Mouse (Mus musculus) kidney, embryonic 15.5 days (tissue): ENCODE data around the gene Syt16. TPM values are rescaled to one million over a fixed set of nuclear protein-coding genes. Genes with fewer than 3 reads are reported as not detected.

Experiments used
- ATAC-seq: fragments of 200-750 bp; cut with Nextera tagmentation; replicated peaks from 2 replicates; pipeline ENCODE4 v1.8.0; 2017; ENCODE audit warnings: moderate TSS enrichment; ENCODE audit not compliant: low FRiP score
- H3K27ac ChIP-seq: fragments of 300-500 bp; sonication (generic); 2 replicates; pipeline ENCODE4 v1.5.1; 2015; ENCODE audit warnings: mild to moderate bottlenecking, inconsistent platforms
- H3K27me3 ChIP-seq: fragments of 300-500 bp; sonication (generic); 2 replicates; pipeline ENCODE4 v1.6.1; 2015; ENCODE audit warnings: inconsistent platforms
- H3K36me3 ChIP-seq: fragments of 300-500 bp; sonication (generic); 2 replicates; pipeline ENCODE4 v1.6.1; 2015; ENCODE audit warnings: inconsistent platforms
- H3K4me1 ChIP-seq: fragments of 300-500 bp; sonication (generic); 2 replicates; pipeline ENCODE4 v1.6.1; 2015; ENCODE audit warnings: inconsistent platforms
- H3K4me2 ChIP-seq: fragments of 300-500 bp; sonication (generic); 2 replicates; pipeline ENCODE4 v1.6.1; 2015; ENCODE audit warnings: moderate library complexity, mild to moderate bottlenecking, inconsistent platforms
- H3K4me3 ChIP-seq: fragments of 300-500 bp; sonication (generic); replicated peaks from 2 replicates; pipeline ENCODE4 v1.5.1; 2015; ENCODE audit warnings: mild to moderate bottlenecking, inconsistent platforms
- H3K9ac ChIP-seq: fragments of 300-500 bp; sonication (generic); 2 replicates; pipeline ENCODE4 v1.6.1; 2015; ENCODE audit warnings: mild to moderate bottlenecking, inconsistent platforms
- H3K9me3 ChIP-seq: fragments of 300-500 bp; sonication (generic); replicated peaks from 2 replicates; pipeline ENCODE4 v1.6.1; 2016; ENCODE audit warnings: inconsistent platforms
- WGBS: fragments of 180-500 bp; shearing (Covaris S2); methylation state at CpG from one replicate; pipeline ENCODE4 v1.1.7; 2015; ENCODE audit warnings: mixed read lengths; 5-methylcytosine and 5-hydroxymethylcytosine counted together
- polyA plus RNA-seq: library from polyadenylated mRNA; unstranded; fragments of >200 nt; fragmentation: Nextera tagmentation; extraction: Ambion mirVana; gene quantifications from 2 replicates; pipeline ENCODE4 v1.2.1, GENCODE M21; 2015

The Syt16 gene
- polyA plus RNA-seq, 1 experiment from 2014 or later: 0.84 TPM

GRCm38 (mm10) chr12:73974584-73974983 is 22.9 kb upstream of the Syt16 start:
- no peak overlapping the region for H3K4me3 ChIP-seq
- H3K4me2 ChIP-seq: no peak overlapping the region
- H3K9me3 ChIP-seq: peaks cover 3% of the 10 kb centered on the region; the same call in 1 of the 2 replicates
- no peak overlapping the region for H3K9ac ChIP-seq
- H3K4me1 ChIP-seq: no peaks in the 10 kb centered on the region
- 90% methylated on average over 6 of the region's 6 CpGs for WGBS
- peaks cover 90% of the 10 kb centered on the region for H3K36me3 ChIP-seq
- no peak overlapping the region for H3K27ac ChIP-seq
- H3K27me3 ChIP-seq: no peaks in the 10 kb centered on the region
- ATAC-seq: no peak

- no peak overlapping the region for H3K27ac ChIP-seq
- no peak overlapping the region for H3K4me2 ChIP-seq
- H3K9ac ChIP-seq: no peak overlapping the region
- peaks cover 87% of the 10 kb centered on the region for H3K36me3 ChIP-seq
- no peaks in the 10 kb centered on the region for H3K9me3 ChIP-seq
- H3K27me3 ChIP-seq: no peaks in the 10 kb centered on the region
- no peak for ATAC-seq
- no peaks in the 10 kb centered on the region for H3K4me1 ChIP-seq
- H3K4me3 ChIP-seq: no peak overlapping the region
- 92% methylated on average over 3 of the region's 3 CpGs for WGBS
Measured at GRCm38 (mm10) chr12:73978144-73978543, 19.3 kb upstream of the Syt16 start.

- 86% methylated on average over 5 of the region's 5 CpGs for WGBS
Measured at GRCm38 (mm10) chr12:73979667-73980066, 17.8 kb upstream of the Syt16 start.

DNA sequence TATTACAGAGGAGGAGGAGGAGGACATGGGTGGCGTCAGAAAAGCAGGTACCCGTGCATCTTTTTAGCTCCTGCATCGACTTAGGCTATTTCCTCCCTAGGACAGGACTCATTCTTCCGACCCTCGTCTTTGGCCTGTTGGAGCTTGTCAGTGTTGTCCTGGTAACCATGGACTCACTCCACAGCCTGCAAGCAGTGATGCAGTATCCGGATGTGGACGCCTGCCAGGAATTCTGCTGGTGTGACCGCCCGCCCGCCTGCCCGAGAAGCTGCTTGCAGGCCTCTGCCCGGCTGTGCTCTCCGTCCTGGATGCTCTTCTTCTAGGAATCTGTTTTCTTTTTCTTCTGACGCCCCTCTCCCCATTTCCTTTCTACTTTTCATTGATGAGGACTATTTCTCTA is 14.9 kb upstream of the Syt16 start:
- H3K4me2 ChIP-seq: no peak overlapping the region
- H3K4me3 ChIP-seq: no peak overlapping the region
- H3K9ac ChIP-seq: no peak overlapping the region
- no peaks in the 10 kb centered on the region for H3K9me3 ChIP-seq
- no peaks in the 10 kb centered on the region for H3K4me1 ChIP-seq
- peaks cover 82% of the 10 kb centered on the region for H3K36me3 ChIP-seq
- H3K27ac ChIP-seq: no peak overlapping the region
- ATAC-seq: 0 out of 2 replicates have a peak, but pooled peaks have one; percentile 25
- 71% methylated on average over 14 of the region's 14 CpGs for WGBS
- no peaks in the 10 kb centered on the region for H3K27me3 ChIP-seq

More at GRCm38 (mm10) chr12:73979667-73980066, 17.8 kb upstream of the Syt16 start:
- ATAC-seq: no peak
- H3K9me3 ChIP-seq: no peaks in the 10 kb centered on the region
- peaks cover 90% of the 10 kb centered on the region for H3K36me3 ChIP-seq
- no peak overlapping the region for H3K27ac ChIP-seq
- no peak overlapping the region for H3K9ac ChIP-seq
- no peak overlapping the region for H3K4me2 ChIP-seq
- no peaks in the 10 kb centered on the region for H3K27me3 ChIP-seq
- H3K4me1 ChIP-seq: no peaks in the 10 kb centered on the region
- H3K4me3 ChIP-seq: no peak overlapping the region

DNA sequence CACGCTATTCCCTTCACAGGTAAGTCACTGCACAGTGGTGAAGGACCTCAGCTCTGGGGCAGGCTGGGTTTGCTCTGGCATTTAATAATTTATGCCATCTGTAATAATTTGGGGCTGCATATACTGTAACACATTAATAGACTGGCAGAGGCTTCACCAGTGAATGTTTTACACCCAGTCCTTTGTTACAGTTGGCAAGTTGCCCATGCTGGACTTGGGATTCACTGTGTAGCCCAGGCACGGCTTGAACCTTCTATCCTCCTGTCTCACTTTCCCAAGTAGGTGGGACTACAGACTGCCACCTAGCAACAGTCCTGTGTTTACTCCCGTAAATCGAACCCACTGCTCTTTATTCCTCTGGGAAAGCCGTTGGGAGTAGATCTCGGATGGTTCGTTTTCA is 11.2 kb upstream of the Syt16 start:
- Histone ChIP-seq H3K27me3 (no peaks in the 10 kb centered on the region), H3K4me1 (no peaks in the 10 kb centered on the region), H3K27ac (no peak overlapping the region), H3K9me3 (no peaks in the 10 kb centered on the region), H3K36me3 (peaks cover 50% of the 10 kb centered on the region), H3K9ac (no peak overlapping the region), H3K4me2 (no peak overlapping the region), H3K4me3 (no peak overlapping the region)
- no peak for ATAC-seq
- 80% methylated on average over 7 of the region's 7 CpGs for WGBS

DNA sequence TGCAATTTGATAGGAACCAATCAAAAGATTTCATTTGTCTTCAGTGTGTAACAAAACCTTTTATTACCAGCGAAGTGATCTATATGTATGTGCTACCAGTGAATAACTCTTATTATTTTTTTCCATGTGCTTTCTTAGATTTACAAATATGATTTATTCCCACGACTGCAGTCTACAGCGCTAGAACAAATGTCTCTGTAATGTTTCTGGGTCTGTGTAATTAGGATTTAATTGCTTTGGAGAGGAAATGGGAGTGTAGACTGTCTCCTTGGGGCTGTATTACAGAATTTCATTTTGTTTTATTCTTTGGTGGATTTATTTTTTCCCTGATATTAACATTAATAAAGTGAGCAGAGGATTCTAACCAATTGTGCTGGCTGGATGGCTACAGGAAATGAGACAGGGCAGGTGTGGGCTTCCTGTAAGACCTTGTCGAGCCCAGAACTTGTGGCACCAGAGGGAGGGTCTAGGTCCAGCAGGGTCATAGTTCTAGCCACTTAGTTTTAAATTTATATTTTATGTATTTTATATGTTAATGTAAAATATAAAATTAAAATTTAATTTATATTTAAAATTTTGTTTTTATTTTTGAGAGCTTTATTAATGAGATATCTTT is 9.0 kb upstream of the Syt16 start:
- no peak overlapping the region for H3K27ac ChIP-seq
- no peak for ATAC-seq

DNA sequence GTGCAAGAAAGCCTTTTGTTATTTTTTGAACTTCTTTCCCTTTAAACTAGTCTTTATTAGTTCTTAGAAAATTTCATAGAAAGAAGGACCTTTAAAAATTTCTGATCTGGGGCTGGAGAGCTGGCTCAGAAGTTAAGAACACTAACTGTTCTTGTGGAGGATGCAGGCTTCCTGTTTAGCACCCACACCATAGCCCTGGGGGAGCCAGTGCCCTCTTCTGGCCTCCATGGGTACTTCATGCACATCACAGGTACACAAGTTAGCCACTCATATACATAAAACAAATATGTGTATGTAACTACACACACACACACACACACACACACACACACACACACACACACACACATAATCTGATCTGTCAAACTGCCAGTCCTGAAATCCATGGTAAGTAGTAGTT is 7.9 kb upstream of the Syt16 start:
- H3K4me1 ChIP-seq: no peaks in the 10 kb centered on the region
- H3K4me2 ChIP-seq: no peak overlapping the region
- H3K9ac ChIP-seq: no peak overlapping the region
- no peak overlapping the region for H3K4me3 ChIP-seq
- no peak overlapping the region for H3K27ac ChIP-seq
- H3K36me3 ChIP-seq: peaks cover 21% of the 10 kb centered on the region
- no peak for ATAC-seq
- no peaks in the 10 kb centered on the region for H3K9me3 ChIP-seq
- H3K27me3 ChIP-seq: no peaks in the 10 kb centered on the region

More for the DNA sequence above, 9.0 kb upstream of the Syt16 start:
- H3K36me3 ChIP-seq: peaks cover 30% of the 10 kb centered on the region
- 81% methylated on average over 4 of the region's 4 CpGs for WGBS
- no peak overlapping the region for H3K4me3 ChIP-seq
- H3K9me3 ChIP-seq: no peaks in the 10 kb centered on the region
- H3K4me1 ChIP-seq: no peaks in the 10 kb centered on the region
- H3K4me2 ChIP-seq: no peak overlapping the region
- no peak overlapping the region for H3K9ac ChIP-seq
- no peaks in the 10 kb centered on the region for H3K27me3 ChIP-seq

- WGBS: 43% methylated on average over 12 of the region's 12 CpGs
- Histone ChIP-seq H3K4me3 (peak overlapping the region; percentile 52; the same call in 1 of the 2 replicates), H3K4me1 (peaks cover 11% of the 10 kb centered on the region), H3K36me3 (no peaks in the 10 kb centered on the region), H3K9ac (no peak overlapping the region; the same call in 1 of the 2 replicates), H3K4me2 (peak overlapping the region; percentile 85), H3K27me3 (peaks cover 36% of the 10 kb centered on the region), H3K27ac (no peak overlapping the region), H3K9me3 (no peaks in the 10 kb centered on the region)
- ATAC-seq: no peak
Measured at GRCm38 (mm10) chr12:73996906-73997296, 560 bp upstream of the Syt16 start.

GRCm38 (mm10) chr12:73998128-73998456 is 631 bp downstream of the Syt16 start:
- WGBS: 41% methylated on average over 5 of the region's 5 CpGs
- peak overlapping the region; percentile 50; the same call in 1 of the 2 replicates for H3K9ac ChIP-seq
- no peaks in the 10 kb centered on the region for H3K9me3 ChIP-seq
- ATAC-seq: 0 out of 2 replicates have a peak, but pooled peaks have one; percentile 9
- peak overlapping the region; percentile 52 for H3K4me3 ChIP-seq
- H3K36me3 ChIP-seq: no peaks in the 10 kb centered on the region
- peak overlapping the region; percentile 85 for H3K4me2 ChIP-seq
- H3K27ac ChIP-seq: no peak overlapping the region
- H3K4me1 ChIP-seq: peaks cover 11% of the 10 kb centered on the region
- H3K27me3 ChIP-seq: peaks cover 36% of the 10 kb centered on the region

GRCm38 (mm10) chr12:74002449-74002848 is 5.0 kb downstream of the Syt16 start:
- H3K36me3 ChIP-seq: no peaks in the 10 kb centered on the region
- H3K27ac ChIP-seq: no peak overlapping the region
- 85% methylated on average over 9 of the region's 9 CpGs for WGBS
- H3K9me3 ChIP-seq: no peaks in the 10 kb centered on the region
- H3K4me1 ChIP-seq: peaks cover 6% of the 10 kb centered on the region
- peaks cover 15% of the 10 kb centered on the region for H3K27me3 ChIP-seq
- no peak overlapping the region for H3K4me3 ChIP-seq
- H3K9ac ChIP-seq: no peak overlapping the region
- H3K4me2 ChIP-seq: no peak overlapping the region
- no peak for ATAC-seq

DNA sequence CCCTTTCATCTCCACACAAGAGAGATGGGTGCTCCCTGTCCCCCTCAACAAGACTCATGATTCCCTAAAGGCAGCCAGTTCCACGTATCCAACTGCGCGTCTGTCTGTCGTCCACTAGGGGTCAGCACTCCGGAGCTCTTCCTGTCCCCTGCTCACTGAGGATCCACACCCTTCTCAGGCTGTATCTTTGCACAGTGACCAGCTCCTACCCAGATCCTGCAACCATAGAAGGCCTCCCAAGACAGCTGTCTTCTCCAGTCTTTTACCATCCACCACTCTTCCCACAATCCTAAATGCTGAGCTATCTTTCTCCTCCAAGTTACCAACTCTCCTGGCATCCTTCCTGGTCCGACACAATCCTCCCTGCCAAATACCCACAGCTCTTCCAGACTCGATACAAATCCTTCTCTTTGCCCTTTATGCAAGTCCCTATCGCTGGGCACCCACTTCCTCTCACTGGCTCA is 12.0 kb downstream of the Syt16 start:
- ATAC-seq: peak; percentile 50
- Histone ChIP-seq H3K36me3 (no peaks in the 10 kb centered on the region), H3K27me3 (no peaks in the 10 kb centered on the region), H3K4me2 (no peak overlapping the region), H3K4me3 (no peak overlapping the region), H3K27ac (no peak overlapping the region), H3K4me1 (no peaks in the 10 kb centered on the region), H3K9ac (no peak overlapping the region), H3K9me3 (no peaks in the 10 kb centered on the region)
- 27% methylated on average over 8 of the region's 8 CpGs for WGBS

- 1% methylated on average over 6 of the region's 6 CpGs for WGBS
- no peaks in the 10 kb centered on the region for H3K27me3 ChIP-seq
- no peaks in the 10 kb centered on the region for H3K36me3 ChIP-seq
- H3K4me1 ChIP-seq: no peaks in the 10 kb centered on the region
- peak; percentile 79 for ATAC-seq
- no peak overlapping the region for H3K27ac ChIP-seq
- H3K4me3 ChIP-seq: no peak overlapping the region
- H3K9ac ChIP-seq: no peak overlapping the region
- H3K9me3 ChIP-seq: no peaks in the 10 kb centered on the region
- H3K4me2 ChIP-seq: peak overlapping the region; percentile 31
Measured at GRCm38 (mm10) chr12:74013739-74014138, 16.3 kb downstream of the Syt16 start.

GRCm38 (mm10) chr12:74014739-74015270 is 17.3 kb downstream of the Syt16 start:
- no peak overlapping the region for H3K4me2 ChIP-seq
- ATAC-seq: no peak
- 54% methylated on average over 7 of the region's 7 CpGs for WGBS

More at GRCm38 (mm10) chr12:74014739-74015270, 17.3 kb downstream of the Syt16 start:
- no peaks in the 10 kb centered on the region for H3K4me1 ChIP-seq
- H3K9ac ChIP-seq: no peak overlapping the region
- H3K9me3 ChIP-seq: no peaks in the 10 kb centered on the region
- H3K27me3 ChIP-seq: no peaks in the 10 kb centered on the region
- H3K4me3 ChIP-seq: no peak overlapping the region
- H3K36me3 ChIP-seq: no peaks in the 10 kb centered on the region
- no peak overlapping the region for H3K27ac ChIP-seq
